Mouse (Mus musculus) hindbrain, embryonic 11.5 days (tissue): ENCODE results near the gene Mmp24. TPM values are rescaled to one million over a fixed set of nuclear protein-coding genes. Genes with fewer than 3 reads are reported as not detected.

Experiments
- ATAC-seq: fragments of 200-750 bp; cut with Nextera tagmentation; 2 replicates; pipeline ENCODE4 v1.8.0; 2017; ENCODE audit warnings: mild to moderate bottlenecking, moderate TSS enrichment, moderate library complexity; ENCODE audit not compliant: low FRiP score
- DNase-seq: peaks from one replicate; pipeline ENCODE4 v3.0.0-alpha.2; 2015; ENCODE audit warnings: low spot score
- H3K27ac ChIP-seq: fragments of 300-500 bp; sonication (generic); 2 replicates; pipeline ENCODE4 v1.5.1; 2014; ENCODE audit warnings: mild to moderate bottlenecking, low read depth, low read length
- H3K27me3 ChIP-seq: fragments of 300-500 bp; sonication (generic); 2 replicates; pipeline ENCODE4 v1.6.1; 2014; ENCODE audit warnings: mild to moderate bottlenecking, low read length, moderate library complexity, mixed read lengths; ENCODE audit not compliant: control insufficient read depth, insufficient read depth
- H3K36me3 ChIP-seq: fragments of 300-500 bp; sonication (generic); 2 replicates; pipeline ENCODE4 v1.6.1; 2014; ENCODE audit warnings: mild to moderate bottlenecking, low read length, moderate library complexity, mixed read lengths; ENCODE audit not compliant: control insufficient read depth, insufficient read depth
- H3K4me1 ChIP-seq: fragments of 300-500 bp; sonication (generic); replicated peaks from 2 replicates; pipeline ENCODE4 v1.6.1; 2014; ENCODE audit warnings: low read length, mixed read lengths; ENCODE audit not compliant: control insufficient read depth, insufficient read depth
- H3K4me2 ChIP-seq: fragments of 300-500 bp; sonication (generic); replicated peaks from 2 replicates; pipeline ENCODE4 v1.6.1; 2014; ENCODE audit warnings: mild to moderate bottlenecking, low read depth, low read length
- H3K4me3 ChIP-seq: fragments of 300-500 bp; sonication (generic); 2 replicates; pipeline ENCODE4 v1.5.1; 2014; ENCODE audit warnings: low read depth, low read length
- H3K9ac ChIP-seq: fragments of 300-500 bp; sonication (generic); 2 replicates; pipeline ENCODE4 v1.6.1; 2014; ENCODE audit warnings: low read depth, low read length
- H3K9me3 ChIP-seq: fragments of 300-500 bp; sonication (generic); 2 replicates; pipeline ENCODE4 v1.6.1; 2016; ENCODE audit warnings: low read length; ENCODE audit not compliant: control insufficient read depth
- WGBS: fragments of 180-500 bp; shearing (Covaris S2); extraction: QIAGEN DNeasy Blood & Tissue Kit; methylation state at CpG from one replicate; pipeline ENCODE4 v1.1.7; 2014; 5-methylcytosine and 5-hydroxymethylcytosine counted together
- polyA plus RNA-seq: library from polyadenylated mRNA; unstranded; fragments of >200 nt; fragmentation: Nextera tagmentation; extraction: Ambion mirVana; gene quantifications from 2 replicates; pipeline ENCODE4 v1.2.1, GENCODE M21; 2014

Mmp24 gene
- polyA plus RNA-seq, 1 experiment from 2014 or later = 3.2 TPM

DNA sequence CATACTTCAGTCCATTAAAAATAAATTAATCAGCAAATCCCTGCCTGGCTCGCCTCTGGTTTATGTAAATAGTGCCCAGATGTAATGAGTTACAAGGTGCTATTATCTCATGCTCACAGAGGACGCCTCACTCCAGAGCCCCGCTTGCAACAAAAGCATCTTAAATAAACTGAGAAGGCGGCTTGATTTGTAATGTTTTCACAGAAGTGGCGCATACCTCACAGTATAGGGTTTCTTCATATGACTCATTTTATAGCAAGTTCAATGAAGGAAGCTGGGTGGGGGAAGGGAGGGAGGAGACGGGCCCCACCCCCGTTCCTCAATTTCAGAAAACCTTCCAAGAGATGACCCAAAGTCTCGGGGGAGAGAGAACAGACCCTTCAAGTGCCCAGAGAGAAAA, 71.8 kb downstream of the Mmp24 start:
- WGBS = 90% methylated on average over 8 of the region's 8 CpGs
- Histone ChIP-seq H3K4me1 (no peaks in the 10 kb centered on the region), H3K9ac (no peak overlapping the region), H3K4me2 (no peak overlapping the region), H3K4me3 (no peak overlapping the region), H3K9me3 (no peaks in the 10 kb centered on the region), H3K27ac (no peak overlapping the region), H3K36me3 (no peaks in the 10 kb centered on the region), H3K27me3 (no peaks in the 10 kb centered on the region)
- no peak for DNase-seq
- no peak for ATAC-seq

- DNase-seq = peak; percentile 87
- 39% methylated on average over 6 of the region's 6 CpGs for WGBS
- H3K27ac ChIP-seq = no peak overlapping the region
- H3K4me3 ChIP-seq = no peak overlapping the region
- ATAC-seq = peak; percentile 60; the same call in 1 of the 2 replicates
- H3K4me1 ChIP-seq = no peaks in the 10 kb centered on the region
- no peaks in the 10 kb centered on the region for H3K27me3 ChIP-seq
- H3K36me3 ChIP-seq = no peaks in the 10 kb centered on the region
- no peaks in the 10 kb centered on the region for H3K9me3 ChIP-seq
- no peak overlapping the region for H3K9ac ChIP-seq
- no peak overlapping the region for H3K4me2 ChIP-seq
Observed at GRCm38 (mm10) chr2:155848291-155848690, 73.1 kb downstream of the Mmp24 start.

DNA sequence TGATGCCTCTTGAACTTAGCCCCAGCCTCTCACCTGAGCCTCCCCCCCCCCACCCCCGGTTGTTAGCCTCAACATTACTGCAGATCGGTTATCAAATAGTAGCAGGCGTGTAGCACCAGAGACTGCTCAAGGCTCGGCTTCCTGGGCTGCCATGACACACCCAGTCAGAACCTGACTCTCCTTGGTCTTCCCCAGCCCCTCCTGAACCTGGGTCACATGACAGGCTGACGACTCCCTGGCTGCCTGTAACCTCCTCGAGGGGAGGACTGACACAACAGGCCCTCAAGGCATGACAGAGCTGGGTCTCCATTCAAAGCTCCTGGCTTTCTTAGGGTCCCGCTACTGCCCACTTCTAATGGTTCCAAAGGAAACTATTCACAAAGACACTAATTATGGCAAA, 74.3 kb downstream of the Mmp24 start:
- H3K4me1 ChIP-seq = no peaks in the 10 kb centered on the region
- no peaks in the 10 kb centered on the region for H3K27me3 ChIP-seq
- H3K9ac ChIP-seq = no peak overlapping the region
- no peak for ATAC-seq
- no peaks in the 10 kb centered on the region for H3K36me3 ChIP-seq
- 84% methylated on average over 7 of the region's 7 CpGs for WGBS
- DNase-seq = no peak
- no peak overlapping the region for H3K4me2 ChIP-seq
- H3K27ac ChIP-seq = no peak overlapping the region
- H3K9me3 ChIP-seq = no peaks in the 10 kb centered on the region
- no peak overlapping the region for H3K4me3 ChIP-seq

GRCm38 (mm10) chr2:155850120-155850519, 75.0 kb downstream of the Mmp24 start:
- Histone ChIP-seq H3K27ac (no peak overlapping the region), H3K9me3 (no peaks in the 10 kb centered on the region), H3K27me3 (no peaks in the 10 kb centered on the region), H3K36me3 (no peaks in the 10 kb centered on the region), H3K4me3 (no peak overlapping the region), H3K9ac (no peak overlapping the region), H3K4me1 (no peaks in the 10 kb centered on the region), H3K4me2 (no peak overlapping the region)
- 81% methylated on average over 7 of the region's 7 CpGs for WGBS
- DNase-seq (no peak), ATAC-seq (no peak)

GRCm38 (mm10) chr2:155852536-155852935, 77.4 kb downstream of the Mmp24 start:
- Histone ChIP-seq H3K27me3 (no peaks in the 10 kb centered on the region), H3K4me1 (no peaks in the 10 kb centered on the region), H3K4me2 (no peak overlapping the region), H3K36me3 (no peaks in the 10 kb centered on the region), H3K9ac (no peak overlapping the region), H3K4me3 (no peak overlapping the region), H3K27ac (no peak overlapping the region), H3K9me3 (no peaks in the 10 kb centered on the region)
- ATAC-seq (no peak), DNase-seq (no peak)
- 88% methylated on average over 5 of the region's 5 CpGs for WGBS

GRCm38 (mm10) chr2:155860102-155860501, 85.0 kb downstream of the Mmp24 start:
- no peak overlapping the region for H3K9ac ChIP-seq
- H3K9me3 ChIP-seq = no peaks in the 10 kb centered on the region
- no peak overlapping the region for H3K4me3 ChIP-seq
- no peaks in the 10 kb centered on the region for H3K4me1 ChIP-seq
- WGBS = 90% methylated on average over 7 of the region's 7 CpGs
- no peak for DNase-seq
- no peak for ATAC-seq
- no peak overlapping the region for H3K27ac ChIP-seq
- H3K4me2 ChIP-seq = no peak overlapping the region
- H3K36me3 ChIP-seq = no peaks in the 10 kb centered on the region
- no peaks in the 10 kb centered on the region for H3K27me3 ChIP-seq

GRCm38 (mm10) chr2:155861581-155861980, 86.4 kb downstream of the Mmp24 start:
- ATAC-seq = no peak
- no peak overlapping the region for H3K4me3 ChIP-seq
- no peaks in the 10 kb centered on the region for H3K27me3 ChIP-seq
- no peak overlapping the region for H3K4me2 ChIP-seq
- no peak overlapping the region for H3K9ac ChIP-seq
- 97% methylated on average over 6 of the region's 6 CpGs for WGBS
- H3K36me3 ChIP-seq = no peaks in the 10 kb centered on the region
- no peak overlapping the region for H3K27ac ChIP-seq
- no peak for DNase-seq
- no peaks in the 10 kb centered on the region for H3K4me1 ChIP-seq
- H3K9me3 ChIP-seq = no peaks in the 10 kb centered on the region

GRCm38 (mm10) chr2:155862573-155863300, 87.6 kb downstream of the Mmp24 start:
- ATAC-seq (peak; percentile 86), DNase-seq (peak; percentile 24)
- Histone ChIP-seq H3K36me3 (no peaks in the 10 kb centered on the region), H3K27ac (peak overlapping the region; percentile 24; the same call in 1 of the 2 replicates), H3K4me2 (no peak overlapping the region), H3K27me3 (no peaks in the 10 kb centered on the region), H3K9ac (no peak overlapping the region), H3K4me1 (no peaks in the 10 kb centered on the region), H3K9me3 (no peaks in the 10 kb centered on the region), H3K4me3 (no peak overlapping the region)
- 71% methylated on average over 13 of the region's 13 CpGs for WGBS

- Histone ChIP-seq H3K27me3 (no peaks in the 10 kb centered on the region), H3K9me3 (no peaks in the 10 kb centered on the region), H3K4me2 (no peak overlapping the region), H3K4me1 (no peaks in the 10 kb centered on the region), H3K4me3 (no peak overlapping the region), H3K27ac (0 out of 2 replicates have a peak overlapping the region, but pooled peaks have one; percentile 39), H3K9ac (no peak overlapping the region), H3K36me3 (no peaks in the 10 kb centered on the region)
- DNase-seq = peak; percentile 32
- 53% methylated on average over 11 of the region's 11 CpGs for WGBS
- ATAC-seq = peak; percentile 56; the same call in 1 of the 2 replicates
Observed at GRCm38 (mm10) chr2:155863301-155863867, 88.2 kb downstream of the Mmp24 start.
